In genomic region chr9:37669115-37669514, GRCm38 (mm10) we compare ENCODE assay signal across 19 mouse cellular contexts. TPM values are rescaled to one million over a fixed set of nuclear protein-coding genes. Genes with fewer than 3 reads are reported as not detected.
DNase-seq lines count a peak whose midpoint lies in the region; ATAC-seq lines count a peak whose summit lies in the region.
"Had no signal": no experiment of that assay in that cellular context is flagged by ENCODE, and none has a peak within 500 bp of the region (broad histone marks: within the 10 kb centered on the region; RNA-seq: fewer than 3 reads in every experiment).

Gene Panx3 (minus strand): TSS chr9:37669235.

- no peak for DNase-seq in limb, embryonic 10.5 days (ENCODE audit: low spot score)
- peak; percentile 14 for DNase-seq in NIH3T3 (ENCODE audit: low read depth)
- DNase-seq in embryonic facial prominence, embryonic 14.5 days (ENCODE audit: low spot score), result peak; percentile 77
- no peak for DNase-seq in gastrocnemius, adult 8-10 months (ENCODE audit: low spot score in 2 of 2)
- no peak for DNase-seq in embryo, embryonic 10 days (ENCODE audit: low spot score)
- DNase-seq: cerebellum, postnatal 10 days; heart, adult 18-20 months; heart, postnatal 4 days; kidney, adult 2 months; left cerebral cortex, postnatal 4 days; thymus, adult 2 months had no signal

- no peaks in the 10 kb centered on the region for H3K27me3 ChIP-seq in limb, embryonic 13.5 days
- H3K27me3 ChIP-seq in limb, embryonic 10.5 days (ENCODE audit: low read depth, poor library complexity, severe bottlenecking), result no peaks in the 10 kb centered on the region
- H3K27me3 ChIP-seq in embryonic facial prominence, embryonic 14.5 days (replicated peaks; ENCODE audit: control insufficient read depth, insufficient read depth, low read length), result no peaks in the 10 kb centered on the region
- H3K27me3 ChIP-seq in limb, embryonic 15.5 days, result no peaks in the 10 kb centered on the region
- no peaks in the 10 kb centered on the region for H3K27me3 ChIP-seq in forebrain, embryonic 15.5 days
- H3K27me3 ChIP-seq: forebrain, embryonic 12.5 days; midbrain, embryonic 15.5 days had no signal

- H3K4me3 ChIP-seq in limb, embryonic 13.5 days, result no peak within 1 kb of the TSS
- H3K4me3 ChIP-seq in limb, embryonic 10.5 days, result no peak within 1 kb of the TSS
- H3K4me3 ChIP-seq in embryonic facial prominence, embryonic 14.5 days (ENCODE audit: low read depth, low read length), result peak within 1 kb of the TSS; percentile 5
- H3K4me3 ChIP-seq in limb, embryonic 15.5 days, result peak within 1 kb of the TSS; percentile 16; the same call in 1 of the 2 replicates
- H3K4me3 ChIP-seq in forebrain, embryonic 15.5 days, result no peak within 1 kb of the TSS
- H3K4me3 ChIP-seq: forebrain, embryonic 12.5 days; midbrain, embryonic 15.5 days had no signal

- WGBS in limb, embryonic 13.5 days, result 60% methylated on average over 6 of the region's 6 CpGs
- WGBS in limb, embryonic 10.5 days, result 78% methylated on average over 6 of the region's 6 CpGs
- 50% methylated on average over 6 of the region's 6 CpGs for WGBS in embryonic facial prominence, embryonic 14.5 days
- 47% methylated on average over 6 of the region's 6 CpGs for WGBS in limb, embryonic 15.5 days
- 62% methylated on average over 6 of the region's 6 CpGs for WGBS in forebrain, embryonic 15.5 days

- no peak within 1 kb of the TSS for H3K27ac ChIP-seq in limb, embryonic 13.5 days
- no peak within 1 kb of the TSS for H3K27ac ChIP-seq in limb, embryonic 10.5 days
- H3K27ac ChIP-seq in embryonic facial prominence, embryonic 14.5 days (replicated peaks; ENCODE audit: low read depth, low read length), result peak within 1 kb of the TSS; percentile 75
- H3K27ac ChIP-seq in limb, embryonic 15.5 days, result peak within 1 kb of the TSS; percentile 57
- no peak within 1 kb of the TSS for H3K27ac ChIP-seq in forebrain, embryonic 15.5 days (replicated peaks)
- H3K27ac ChIP-seq: forebrain, embryonic 12.5 days; liver, embryonic 14.5 days; midbrain, embryonic 15.5 days had no signal

- H3K36me3 ChIP-seq in limb, embryonic 13.5 days, result no peaks in the 10 kb centered on the region
- no peaks in the 10 kb centered on the region for H3K36me3 ChIP-seq in limb, embryonic 10.5 days
- no peaks in the 10 kb centered on the region for H3K36me3 ChIP-seq in embryonic facial prominence, embryonic 14.5 days (ENCODE audit: control insufficient read depth, insufficient read depth, low read length)
- no peaks in the 10 kb centered on the region for H3K36me3 ChIP-seq in limb, embryonic 15.5 days
- H3K36me3 ChIP-seq in forebrain, embryonic 15.5 days, result no peaks in the 10 kb centered on the region
- H3K36me3 ChIP-seq: forebrain, embryonic 12.5 days; midbrain, embryonic 15.5 days had no signal

- peak within 1 kb of the TSS; percentile 4; the same call in 1 of the 2 replicates for H3K4me2 ChIP-seq in limb, embryonic 13.5 days (replicated peaks)
- H3K4me2 ChIP-seq in embryonic facial prominence, embryonic 14.5 days (ENCODE audit: low read depth, low read length), result peak within 1 kb of the TSS; percentile 31
- H3K4me2 ChIP-seq in limb, embryonic 15.5 days, result no peak within 1 kb of the TSS
- no peak within 1 kb of the TSS for H3K4me2 ChIP-seq in forebrain, embryonic 15.5 days (replicated peaks)
- H3K4me2 ChIP-seq: forebrain, embryonic 12.5 days; midbrain, embryonic 15.5 days had no signal

- no peak within 1 kb of the TSS for H3K9ac ChIP-seq in limb, embryonic 13.5 days
- 0 out of 2 replicates have a peak within 1 kb of the TSS, but pooled peaks have one; percentile 5 for H3K9ac ChIP-seq in embryonic facial prominence, embryonic 14.5 days (ENCODE audit: low read depth, low read length)
- no peak within 1 kb of the TSS for H3K9ac ChIP-seq in limb, embryonic 15.5 days
- no peak within 1 kb of the TSS for H3K9ac ChIP-seq in forebrain, embryonic 15.5 days (replicated peaks)
- H3K9ac ChIP-seq: forebrain, embryonic 12.5 days; liver, embryonic 14.5 days; midbrain, embryonic 15.5 days had no signal

- peak; percentile 61; the same call in 1 of the 2 replicates for ATAC-seq in limb, embryonic 13.5 days (ENCODE audit: low FRiP score, low read depth)
- peak; percentile 88 for ATAC-seq in embryonic facial prominence, embryonic 14.5 days (ENCODE audit: low read depth)
- ATAC-seq in limb, embryonic 15.5 days (ENCODE audit: insufficient number of reproducible peaks, low FRiP score, low TSS enrichment, low read depth), result peak; percentile 81
- no peak for ATAC-seq in forebrain, embryonic 15.5 days (replicated peaks)
- ATAC-seq: midbrain, embryonic 15.5 days had no signal

- H3K4me1 ChIP-seq in limb, embryonic 13.5 days, result 0 out of 2 replicates have a peak, but pooled peaks cover 3% of the 10 kb centered on the region
- H3K4me1 ChIP-seq in limb, embryonic 10.5 days, result no peaks in the 10 kb centered on the region
- peaks cover 8% of the 10 kb centered on the region; the same call in 1 of the 2 replicates for H3K4me1 ChIP-seq in embryonic facial prominence, embryonic 14.5 days (ENCODE audit: control insufficient read depth, insufficient read depth, low read length)
- H3K4me1 ChIP-seq in limb, embryonic 15.5 days, result peaks cover 7% of the 10 kb centered on the region
- H3K4me1 ChIP-seq in forebrain, embryonic 15.5 days, result no peaks in the 10 kb centered on the region
- H3K4me1 ChIP-seq: forebrain, embryonic 12.5 days; midbrain, embryonic 15.5 days had no signal

- no peaks in the 10 kb centered on the region for H3K9me3 ChIP-seq in limb, embryonic 13.5 days
- H3K9me3 ChIP-seq in limb, embryonic 10.5 days (replicated peaks), result no peaks in the 10 kb centered on the region
- no peaks in the 10 kb centered on the region for H3K9me3 ChIP-seq in embryonic facial prominence, embryonic 14.5 days (ENCODE audit: control insufficient read depth, low read length)
- H3K9me3 ChIP-seq in limb, embryonic 15.5 days, result no peaks in the 10 kb centered on the region
- no peaks in the 10 kb centered on the region for H3K9me3 ChIP-seq in forebrain, embryonic 15.5 days
- H3K9me3 ChIP-seq: forebrain, embryonic 12.5 days; midbrain, embryonic 15.5 days had no signal

RNA-seq across cellular contexts. Expression of gene Panx3, which starts in this region (rescaled TPM):
- 9.0 and 17.4 TPM in 2 replicates for polyA plus RNA-seq in limb, embryonic 13.5 days (2015; fragmentation: Nextera tagmentation; extraction: Ambion mirVana)
- not detected in 2 replicates for polyA plus RNA-seq in limb, embryonic 10.5 days (2016; fragmentation: Nextera tagmentation; extraction: Ambion mirVana)
- polyA plus RNA-seq in embryonic facial prominence, embryonic 14.5 days (2014; fragmentation: Nextera tagmentation; extraction: Ambion mirVana), result 39.9 and 57.4 TPM in 2 replicates
- polyA plus RNA-seq in limb, embryonic 15.5 days (2015; fragmentation: Nextera tagmentation; extraction: Ambion mirVana), result 25.4 and 26.3 TPM in 2 replicates
- total RNA-seq in gastrocnemius, adult 8-10 months (2022), result not detected
- polyA plus RNA-seq in forebrain, embryonic 15.5 days (2015; fragmentation: Nextera tagmentation; extraction: Ambion mirVana), result not detected in 2 replicates
- total RNA-seq: heart, adult 18-20 months; heart, postnatal 4 days; left cerebral cortex, postnatal 4 days had no signal
- polyA plus RNA-seq: heart, embryonic 14.5 days; kidney, adult 2 months; large intestine, adult 2 months; liver, embryonic 14.5 days; midbrain, embryonic 15.5 days; thymus, adult 2 months had no signal

Comparison
In these comparisons a context has a peak if more than half of its experiments do, and no peak if none do; other contexts are left out.
1. H3K27ac ChIP-seq: peak in embryonic facial prominence, embryonic 14.5 days (single experiment) and limb, embryonic 15.5 days (single experiment); none in limb, embryonic 13.5 days (single experiment), limb, embryonic 10.5 days (single experiment) and forebrain, embryonic 15.5 days (single experiment).
2. H3K4me2 ChIP-seq: peak in limb, embryonic 13.5 days (single experiment) and embryonic facial prominence, embryonic 14.5 days (single experiment); none in limb, embryonic 15.5 days (single experiment) and forebrain, embryonic 15.5 days (single experiment).
3. H3K4me3 ChIP-seq: peak in embryonic facial prominence, embryonic 14.5 days (single experiment) and limb, embryonic 15.5 days (single experiment); none in limb, embryonic 13.5 days (single experiment), limb, embryonic 10.5 days (single experiment) and forebrain, embryonic 15.5 days (single experiment).
4. DNase-seq: peak in NIH3T3 (single experiment) and embryonic facial prominence, embryonic 14.5 days (single experiment); none in limb, embryonic 10.5 days (single experiment), gastrocnemius, adult 8-10 months (0 of 2) and embryo, embryonic 10 days (single experiment).